Mouse (Mus musculus) lung, adult 2 months (tissue): Measurements from ENCODE around the gene Igsf9b.

ENCODE experiments used
- CTCF ChIP-seq: fragments of 200-500 bp; IDR thresholded peaks from 2 replicates; pipeline ENCODE4 v1.5.1; 2011; ENCODE audit warnings: mild to moderate bottlenecking, low read length, control low read depth; ENCODE audit not compliant: insufficient read depth
- POLR2A ChIP-seq: fragments of 200-500 bp; IDR thresholded peaks from 2 replicates; pipeline ENCODE4 v1.6.1; 2011; ENCODE audit warnings: low read depth, mild to moderate bottlenecking, control low read depth, low read length, borderline replicate concordance; ENCODE audit errors: extremely low read depth

GRCm38 (mm10) chr9:27299286-27300187 is 533 bp downstream of the Igsf9b start:
- TF ChIP-seq CTCF (no peak), POLR2A (no peak)
